Mouse (Mus musculus) E14TG2a.4 (cell line): ENCODE results near the gene Carm1.

Source experiments
- CTCF ChIP-seq: conservative IDR thresholded peaks from 2 replicates; pipeline ENCODE4 v1.5.1; 2014; ENCODE audit warnings: low read length
- NANOG ChIP-seq: IDR thresholded peaks from 2 replicates; pipeline ENCODE4 v1.6.1; 2014; ENCODE audit warnings: borderline replicate concordance, low read length, mixed read lengths
- POU5F1 ChIP-seq: IDR thresholded peaks from 2 replicates; pipeline ENCODE4 v1.6.1; 2014; ENCODE audit warnings: low read length, borderline replicate concordance

- no peak for TF ChIP-seq CTCF
- no peak for TF ChIP-seq POU5F1
- TF ChIP-seq NANOG, result no peak
Measured at GRCm38 (mm10) chr9:21517947-21518495, 28.7 kb upstream of the Carm1 start.
